Mouse (Mus musculus): Measurements from ENCODE around the gene Wfdc11. TPM values are rescaled to one million over a fixed set of nuclear protein-coding genes. Genes with fewer than 3 reads are reported as not detected.

Gene Wfdc11
- total RNA-seq, 1 experiment, result not detected

DNA sequence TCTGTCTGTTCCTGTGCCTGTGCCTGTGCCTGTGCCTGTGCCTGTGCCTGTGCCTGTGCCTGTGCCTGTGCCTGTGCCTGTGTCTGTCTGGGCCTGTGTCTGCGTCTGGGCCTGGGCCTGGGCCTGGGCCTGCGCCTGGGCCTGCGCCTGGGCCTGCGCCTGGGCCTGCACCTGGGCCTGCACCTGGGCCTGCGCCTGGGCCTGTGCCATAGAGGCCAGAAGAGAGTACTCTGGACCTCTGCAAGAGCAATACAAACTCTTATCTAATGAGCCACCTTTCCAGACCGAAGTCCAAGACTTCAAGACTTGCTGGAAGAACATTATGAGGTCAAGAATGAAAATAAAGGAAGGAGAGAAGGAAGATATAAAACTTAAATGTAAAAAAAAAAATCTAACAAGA, 31.4 kb upstream of the Wfdc11 start:
- H3K4me3 ChIP-seq (ENCODE audit: insufficient read depth in 1 of 2, low read depth in 1 of 2, low read length in 2 of 2, poor library complexity in 1 of 2, severe bottlenecking in 1 of 2), result no peak overlapping the region
- H3K36me3 ChIP-seq (ENCODE audit: control insufficient read depth, insufficient read depth, low read length, poor library complexity, severe bottlenecking), result no peaks in the 10 kb centered on the region
- in situ Hi-C loops (cut with MboI; ENCODE audit: low sequenced_read_pairs in 2 of 2, unreplicated experiment in 2 of 2), result no loop called here
- H3K9me3 ChIP-seq (ENCODE audit: control insufficient read depth, insufficient read depth, low read depth, low read length), result no peaks in the 10 kb centered on the region
- no peaks in the 10 kb centered on the region for H3K4me1 ChIP-seq (ENCODE audit: control insufficient read depth in 2 of 2, insufficient read depth in 2 of 2, low read length in 2 of 2, poor library complexity in 1 of 2)
- H3K27ac ChIP-seq (ENCODE audit: insufficient read depth, low read depth, low read length, poor library complexity, severe bottlenecking), result peak overlapping the region; percentile 11; the same call in 1 of the 2 replicates
- DNase-seq (ENCODE audit: low read depth, low spot score), result no peak
- TF ChIP-seq CHD2 (IDR thresholded peaks at IDR 0.05; ENCODE audit: low read depth, low read length) (no peak), MAFK (IDR thresholded peaks at IDR 0.05; ENCODE audit: insufficient read depth, low read depth, low read length) (no peak), HCFC1 (IDR thresholded peaks at IDR 0.05; ENCODE audit: borderline replicate concordance, insufficient read depth, low read length) (no peak), ZNF384 (IDR thresholded peaks at IDR 0.05; ENCODE audit: low read depth, low read length) (no peak), ZC3H11A (IDR thresholded peaks at IDR 0.05; ENCODE audit: borderline replicate concordance, low read depth, low read length) (no peak)
- H3K9ac ChIP-seq (ENCODE audit: insufficient read depth, low read depth, low read length, poor library complexity, severe bottlenecking), result no peak overlapping the region

GRCm38 (mm10) chr2:164704235-164704634, 30.3 kb upstream of the Wfdc11 start:
- Histone ChIP-seq H3K27ac (ENCODE audit: insufficient read depth, low read depth, low read length, poor library complexity, severe bottlenecking) (no peak overlapping the region), H3K9ac (ENCODE audit: insufficient read depth, low read depth, low read length, poor library complexity, severe bottlenecking) (no peak overlapping the region), H3K4me1 (ENCODE audit: control insufficient read depth in 2 of 2, insufficient read depth in 2 of 2, low read length in 2 of 2, poor library complexity in 1 of 2) (no peaks in the 10 kb centered on the region), H3K4me3 (ENCODE audit: insufficient read depth in 1 of 2, low read depth in 1 of 2, low read length in 2 of 2, poor library complexity in 1 of 2, severe bottlenecking in 1 of 2) (no peak overlapping the region), H3K9me3 (ENCODE audit: control insufficient read depth, insufficient read depth, low read depth, low read length) (no peaks in the 10 kb centered on the region), H3K36me3 (ENCODE audit: control insufficient read depth, insufficient read depth, low read length, poor library complexity, severe bottlenecking) (no peaks in the 10 kb centered on the region)
- no peak for TF ChIP-seq ZC3H11A (IDR thresholded peaks at IDR 0.05; ENCODE audit: borderline replicate concordance, low read depth, low read length)
- no peak for TF ChIP-seq HCFC1 (IDR thresholded peaks at IDR 0.05; ENCODE audit: borderline replicate concordance, insufficient read depth, low read length)
- TF ChIP-seq ZNF384 (IDR thresholded peaks at IDR 0.05; ENCODE audit: low read depth, low read length), result no peak
- TF ChIP-seq CHD2 (IDR thresholded peaks at IDR 0.05; ENCODE audit: low read depth, low read length), result no peak
- TF ChIP-seq MAFK (IDR thresholded peaks at IDR 0.05; ENCODE audit: insufficient read depth, low read depth, low read length), result no peak
- DNase-seq (ENCODE audit: low read depth, low spot score), result no peak
- in situ Hi-C loops (cut with MboI; ENCODE audit: low sequenced_read_pairs in 2 of 2, unreplicated experiment in 2 of 2), result no loop called here

GRCm38 (mm10) chr2:164701761-164702160, 27.9 kb upstream of the Wfdc11 start:
- no peak overlapping the region for H3K27ac ChIP-seq (ENCODE audit: insufficient read depth, low read depth, low read length, poor library complexity, severe bottlenecking)
- no peak for DNase-seq (ENCODE audit: low read depth, low spot score)
- no peak overlapping the region for H3K4me3 ChIP-seq (ENCODE audit: insufficient read depth in 1 of 2, low read depth in 1 of 2, low read length in 2 of 2, poor library complexity in 1 of 2, severe bottlenecking in 1 of 2)
- no peak overlapping the region for H3K9ac ChIP-seq (ENCODE audit: insufficient read depth, low read depth, low read length, poor library complexity, severe bottlenecking)
- H3K36me3 ChIP-seq (ENCODE audit: control insufficient read depth, insufficient read depth, low read length, poor library complexity, severe bottlenecking), result no peaks in the 10 kb centered on the region
- TF ChIP-seq ZC3H11A (IDR thresholded peaks at IDR 0.05; ENCODE audit: borderline replicate concordance, low read depth, low read length) (no peak), ZNF384 (IDR thresholded peaks at IDR 0.05; ENCODE audit: low read depth, low read length) (no peak), HCFC1 (IDR thresholded peaks at IDR 0.05; ENCODE audit: borderline replicate concordance, insufficient read depth, low read length) (no peak), MAFK (IDR thresholded peaks at IDR 0.05; ENCODE audit: insufficient read depth, low read depth, low read length) (no peak), CHD2 (IDR thresholded peaks at IDR 0.05; ENCODE audit: low read depth, low read length) (no peak)
- H3K4me1 ChIP-seq (ENCODE audit: control insufficient read depth in 2 of 2, insufficient read depth in 2 of 2, low read length in 2 of 2, poor library complexity in 1 of 2), result no peaks in the 10 kb centered on the region
- no peaks in the 10 kb centered on the region for H3K9me3 ChIP-seq (ENCODE audit: control insufficient read depth, insufficient read depth, low read depth, low read length)
- in situ Hi-C loops (cut with MboI; ENCODE audit: low sequenced_read_pairs in 2 of 2, unreplicated experiment in 2 of 2), result no loop called here

- TF ChIP-seq MAFK (IDR thresholded peaks at IDR 0.05; ENCODE audit: insufficient read depth, low read depth, low read length), result no peak
- TF ChIP-seq HCFC1 (IDR thresholded peaks at IDR 0.05; ENCODE audit: borderline replicate concordance, insufficient read depth, low read length), result no peak
- TF ChIP-seq ZC3H11A (IDR thresholded peaks at IDR 0.05; ENCODE audit: borderline replicate concordance, low read depth, low read length), result no peak
- no peak for TF ChIP-seq ZNF384 (IDR thresholded peaks at IDR 0.05; ENCODE audit: low read depth, low read length)
- TF ChIP-seq CHD2 (IDR thresholded peaks at IDR 0.05; ENCODE audit: low read depth, low read length), result no peak
- H3K9ac ChIP-seq (ENCODE audit: insufficient read depth, low read depth, low read length, poor library complexity, severe bottlenecking), result no peak overlapping the region
- H3K27ac ChIP-seq (ENCODE audit: insufficient read depth, low read depth, low read length, poor library complexity, severe bottlenecking), result no peak overlapping the region
- H3K4me3 ChIP-seq (ENCODE audit: insufficient read depth in 1 of 2, low read depth in 1 of 2, low read length in 2 of 2, poor library complexity in 1 of 2, severe bottlenecking in 1 of 2), result no peak overlapping the region
- H3K4me1 ChIP-seq (ENCODE audit: control insufficient read depth in 2 of 2, insufficient read depth in 2 of 2, low read length in 2 of 2, poor library complexity in 1 of 2), result no peaks in the 10 kb centered on the region
- H3K36me3 ChIP-seq (ENCODE audit: control insufficient read depth, insufficient read depth, low read length, poor library complexity, severe bottlenecking), result no peaks in the 10 kb centered on the region
- no peaks in the 10 kb centered on the region for H3K9me3 ChIP-seq (ENCODE audit: control insufficient read depth, insufficient read depth, low read depth, low read length)
- no peak for DNase-seq (ENCODE audit: low read depth, low spot score)
- in situ Hi-C loops (cut with MboI; ENCODE audit: low sequenced_read_pairs in 2 of 2, unreplicated experiment in 2 of 2), result no loop called here
Measured at GRCm38 (mm10) chr2:164700959-164701358, 27.1 kb upstream of the Wfdc11 start.

DNA sequence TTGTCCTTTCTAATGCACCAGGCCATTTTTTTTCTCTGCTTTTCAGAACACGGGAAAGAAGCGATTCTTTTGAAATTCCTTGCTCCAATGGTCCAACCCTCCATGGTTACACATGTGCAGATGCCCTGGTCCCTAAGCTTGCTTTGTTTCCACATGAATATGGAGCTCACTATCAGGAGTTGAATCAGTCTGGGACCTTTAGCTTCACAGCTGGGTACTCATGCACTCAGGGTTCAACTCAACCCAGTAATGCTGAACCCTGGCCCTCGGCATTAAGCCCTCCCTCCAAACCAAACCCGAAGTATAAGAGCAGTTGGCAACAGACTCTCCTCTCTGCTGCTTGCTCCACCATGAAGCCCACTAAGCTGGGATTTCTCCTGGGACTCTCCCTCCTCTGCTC, 24.3 kb upstream of the Wfdc11 start, which contains the start of gene Spint4:
Gene Spint4, plus strand, starts transcription at position 301 of the 400 bp plus-strand sequence.
- no peak within 1 kb of the TSS for H3K9ac ChIP-seq (ENCODE audit: insufficient read depth, low read depth, low read length, poor library complexity, severe bottlenecking)
- no peak within 1 kb of the TSS for H3K4me3 ChIP-seq (ENCODE audit: insufficient read depth in 1 of 2, low read depth in 1 of 2, low read length in 2 of 2, poor library complexity in 1 of 2, severe bottlenecking in 1 of 2)
- DNase-seq (ENCODE audit: low read depth, low spot score), result no peak
- H3K9me3 ChIP-seq (ENCODE audit: control insufficient read depth, insufficient read depth, low read depth, low read length), result no peaks in the 10 kb centered on the region
- no peak for TF ChIP-seq ZC3H11A (IDR thresholded peaks at IDR 0.05; ENCODE audit: borderline replicate concordance, low read depth, low read length)
- no peak for TF ChIP-seq CHD2 (IDR thresholded peaks at IDR 0.05; ENCODE audit: low read depth, low read length)
- no peak for TF ChIP-seq ZNF384 (IDR thresholded peaks at IDR 0.05; ENCODE audit: low read depth, low read length)
- no peak for TF ChIP-seq HCFC1 (IDR thresholded peaks at IDR 0.05; ENCODE audit: borderline replicate concordance, insufficient read depth, low read length)
- TF ChIP-seq MAFK (IDR thresholded peaks at IDR 0.05; ENCODE audit: insufficient read depth, low read depth, low read length), result no peak
- no peaks in the 10 kb centered on the region for H3K36me3 ChIP-seq (ENCODE audit: control insufficient read depth, insufficient read depth, low read length, poor library complexity, severe bottlenecking)
- in situ Hi-C loops (cut with MboI; ENCODE audit: low sequenced_read_pairs in 2 of 2, unreplicated experiment in 2 of 2), result no loop called here
- no peak within 1 kb of the TSS for H3K27ac ChIP-seq (ENCODE audit: insufficient read depth, low read depth, low read length, poor library complexity, severe bottlenecking)
- no peaks in the 10 kb centered on the region for H3K4me1 ChIP-seq (ENCODE audit: control insufficient read depth in 2 of 2, insufficient read depth in 2 of 2, low read length in 2 of 2, poor library complexity in 1 of 2)

All from ES-E14 (cell line).